Mouse (Mus musculus): ENCODE results near the gene Ccdc6. TPM values are rescaled to one million over a fixed set of nuclear protein-coding genes. Genes with fewer than 3 reads are reported as not detected.

Gene Ccdc6
- polyA plus RNA-seq (2021) = 35.3 TPM

DNA sequence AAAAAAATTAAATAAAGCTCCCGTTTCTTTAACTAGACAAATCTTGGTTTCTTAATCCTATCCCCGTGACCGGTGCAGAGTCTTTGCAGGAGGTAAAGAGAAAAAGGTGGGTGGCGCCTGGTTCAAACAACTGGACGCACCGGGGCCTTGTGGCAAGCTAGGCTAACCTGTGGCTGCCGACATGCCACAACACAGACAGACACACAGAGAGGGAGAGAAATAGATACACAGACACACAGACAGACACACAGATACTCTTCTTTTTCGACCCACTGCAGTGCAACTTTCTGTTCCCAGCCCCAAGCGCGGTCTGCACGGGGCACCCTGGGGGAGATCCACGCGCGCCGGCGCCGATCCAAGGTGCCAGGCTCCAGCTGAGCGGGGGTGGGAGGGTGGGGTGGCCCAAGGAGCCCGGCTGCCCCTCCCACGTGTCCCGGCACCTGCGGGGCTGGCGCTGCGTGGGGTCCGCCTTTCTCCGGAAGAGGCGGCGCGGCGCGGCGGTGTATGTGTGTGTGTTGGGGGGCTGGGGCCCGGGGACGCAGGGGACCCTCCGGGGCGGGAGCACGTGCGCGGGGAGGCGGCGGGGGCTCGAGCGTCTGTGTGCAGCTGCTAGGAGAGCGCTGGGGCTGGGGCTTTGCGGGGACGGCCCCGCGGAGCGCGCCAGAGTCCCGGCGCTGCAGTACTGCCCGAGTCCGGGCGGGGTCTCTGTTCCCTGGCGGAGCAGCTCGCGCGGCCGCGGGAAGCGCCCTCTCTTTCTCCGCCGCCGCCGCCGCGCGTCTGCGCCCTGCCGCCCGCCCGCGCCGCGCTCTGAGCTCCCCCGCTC, at the start of gene Ccdc6:
TSS of gene Ccdc6 (plus strand) at position 756 of the 823 bp plus-strand sequence.
- TF ChIP-seq CTCF (IDR thresholded peaks at IDR 0.05) = peak; percentile 98
- ATAC-seq = peak; percentile 74
- H3K27me3 ChIP-seq = no peaks in the 10 kb centered on the region
- POLR2A ChIA-PET = interaction anchor here (0.7 to 0.8 kb wide), 2 partner anchors 35 to 568 kb away, joined by 4 to 8 read pairs; no protein-coding TSS in a partner anchor
- CTCF ChIA-PET = interaction anchor here (1.0 to 2.0 kb wide), 3 partner anchors 68 to 90 kb away, joined by 3 to 6 read pairs (median 5); no protein-coding TSS in a partner anchor
- in situ Hi-C loops (cut with MboI; ENCODE audit: low pct_unique_long_range_greater_than_20kb) = no loop called here
- no peak for DNase-seq (ENCODE audit: low read depth, low spot score)

DNA sequence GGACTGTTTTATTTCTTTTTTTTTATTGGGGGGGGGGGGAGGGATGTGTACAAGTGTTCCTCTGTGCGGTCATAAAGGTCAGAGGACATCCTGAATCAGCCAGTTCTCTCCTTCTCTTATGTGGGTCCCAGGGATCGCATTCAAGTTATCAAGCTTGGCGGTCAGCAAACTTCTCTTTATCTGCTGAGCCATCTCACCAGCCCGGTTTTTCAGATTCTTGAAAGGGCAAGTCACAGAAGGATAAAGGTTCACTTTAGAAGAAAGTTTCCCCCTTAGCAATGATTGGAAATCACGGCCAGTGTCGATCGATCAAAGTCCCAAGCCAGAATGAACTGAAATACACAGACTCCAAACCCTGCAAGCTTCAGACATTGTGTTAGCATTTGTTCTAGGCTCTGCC, 47.1 kb upstream of the Ccdc6 start:
- ATAC-seq = no peak
- DNase-seq (ENCODE audit: low read depth, low spot score) = no peak
- POLR2A ChIA-PET = no interaction called here
- CTCF ChIA-PET = interaction anchor here (0.7 kb wide), 1 partner anchor 23 kb away, joined by 3 read pairs; no protein-coding TSS in a partner anchor
- H3K27me3 ChIP-seq = no peaks in the 10 kb centered on the region
- in situ Hi-C loops (cut with MboI; ENCODE audit: low pct_unique_long_range_greater_than_20kb) = no loop called here
- TF ChIP-seq CTCF (IDR thresholded peaks at IDR 0.05) = no peak

DNA sequence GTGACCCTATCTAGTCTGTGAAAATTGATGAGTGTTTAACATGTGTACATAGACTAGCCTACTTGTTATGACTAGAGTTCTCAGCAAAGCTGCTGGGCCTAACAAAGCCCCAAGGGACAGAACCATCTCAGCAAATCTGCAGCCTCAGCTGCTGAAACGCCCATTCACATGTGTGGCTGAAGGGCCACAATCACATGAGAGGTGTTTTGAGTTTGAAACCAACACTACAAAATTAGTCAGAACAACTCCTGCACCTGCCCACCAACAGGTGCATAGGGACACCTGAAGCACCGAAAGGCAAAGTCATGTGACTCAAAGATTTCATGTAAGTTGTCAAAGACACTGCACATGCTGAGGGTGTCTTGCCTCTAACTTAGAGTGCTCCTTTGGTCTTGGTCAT, 41.6 kb upstream of the Ccdc6 start:
- no peaks in the 10 kb centered on the region for H3K27me3 ChIP-seq
- ATAC-seq = no peak
- ChIA-PET POLR2A (interaction anchor here (0.6 kb wide), 1 partner anchor 28 kb away, joined by 3 read pairs; no protein-coding TSS in a partner anchor), CTCF (no interaction called here)
- TF ChIP-seq CTCF (IDR thresholded peaks at IDR 0.05) = no peak
- in situ Hi-C loops (cut with MboI; ENCODE audit: low pct_unique_long_range_greater_than_20kb) = no loop called here
- DNase-seq (ENCODE audit: low read depth, low spot score) = no peak

DNA sequence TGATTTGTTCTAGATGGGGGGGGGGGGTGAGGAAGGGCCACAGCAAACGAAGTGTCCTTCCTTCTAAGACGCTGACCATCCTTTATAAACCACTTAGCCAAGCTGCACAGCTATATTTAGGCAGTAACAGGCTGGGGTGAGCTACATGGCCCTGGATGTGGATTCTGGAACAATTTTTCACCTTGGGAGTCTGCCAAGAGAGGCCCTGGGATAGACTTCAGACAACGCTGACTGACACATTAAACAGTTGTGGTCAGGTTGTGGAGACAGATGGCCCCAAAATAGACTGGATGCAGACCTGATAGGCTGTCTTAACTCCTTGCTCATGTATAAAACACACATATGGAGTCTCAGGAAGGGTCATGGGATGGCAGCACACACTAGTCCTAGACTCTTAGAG, 39.9 kb upstream of the Ccdc6 start:
- DNase-seq (ENCODE audit: low read depth, low spot score) (no peak), ATAC-seq (no peak)
- ChIA-PET POLR2A (no interaction called here), CTCF (no interaction called here)
- in situ Hi-C loops (cut with MboI; ENCODE audit: low pct_unique_long_range_greater_than_20kb) = no loop called here
- H3K27me3 ChIP-seq = no peaks in the 10 kb centered on the region
- no peak for TF ChIP-seq CTCF (IDR thresholded peaks at IDR 0.05)

DNA sequence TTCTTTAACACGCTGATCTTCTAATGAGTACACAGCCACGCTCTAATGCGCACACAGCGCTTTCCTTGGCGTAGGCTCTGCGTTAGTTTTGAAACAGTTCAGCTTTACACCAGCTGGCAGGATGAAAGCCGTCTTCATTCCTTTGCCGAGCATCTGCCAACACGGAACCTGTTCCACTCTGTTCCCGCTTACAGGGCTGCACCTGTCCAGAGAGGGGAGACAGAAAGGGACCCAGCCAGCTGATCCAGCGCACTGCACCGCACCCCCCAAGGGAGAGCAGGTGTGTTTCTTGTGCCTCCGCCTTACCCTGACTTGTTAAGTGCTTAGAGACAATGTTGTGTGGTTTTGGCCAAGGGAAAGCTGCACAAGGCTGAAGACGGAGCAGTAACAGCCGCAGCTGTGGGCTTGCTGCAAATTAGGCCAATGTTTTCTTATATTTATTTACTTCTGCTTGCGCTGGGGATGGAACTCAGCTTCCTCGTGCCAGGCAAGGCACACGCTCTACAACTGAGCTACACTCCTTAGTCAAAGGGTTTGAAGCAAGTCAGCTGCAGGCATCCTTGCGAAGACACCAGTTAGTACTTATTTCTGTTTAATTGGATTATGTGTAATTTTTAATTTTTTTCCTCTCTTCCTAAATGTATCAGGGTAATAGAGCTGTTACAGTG, 36.8 kb upstream of the Ccdc6 start:
- ATAC-seq (no peak), DNase-seq (ENCODE audit: low read depth, low spot score) (no peak)
- ChIA-PET CTCF (interaction anchor here (1.4 kb wide), 1 partner anchor 33 kb away, joined by 3 read pairs; no protein-coding TSS in a partner anchor), POLR2A (no interaction called here)
- no peak for TF ChIP-seq CTCF (IDR thresholded peaks at IDR 0.05)
- in situ Hi-C loops (cut with MboI; ENCODE audit: low pct_unique_long_range_greater_than_20kb) = no loop called here
- H3K27me3 ChIP-seq = no peaks in the 10 kb centered on the region

DNA sequence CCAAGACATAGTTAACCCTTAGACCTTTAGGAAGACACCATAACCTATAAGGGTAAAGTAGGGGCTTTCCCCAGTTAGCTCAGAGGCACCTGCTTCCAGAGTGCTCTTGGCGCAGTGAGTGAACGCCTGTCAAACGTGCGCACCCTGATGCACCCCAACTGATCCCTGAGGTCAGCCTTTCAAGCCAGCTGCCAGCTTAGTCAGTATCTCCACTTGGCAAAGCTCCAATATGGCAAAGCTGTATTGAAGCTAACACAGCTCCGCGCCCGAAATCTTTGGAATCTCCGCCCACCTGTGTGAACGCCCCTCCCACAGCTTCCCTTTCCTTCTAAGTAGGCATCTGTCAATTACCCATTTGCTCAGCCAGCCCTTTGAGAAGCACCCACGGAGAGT, 36.2 kb upstream of the Ccdc6 start:
- no peaks in the 10 kb centered on the region for H3K27me3 ChIP-seq
- CTCF ChIA-PET = interaction anchor here (1.4 kb wide), 1 partner anchor 33 kb away, joined by 3 read pairs; no protein-coding TSS in a partner anchor
- POLR2A ChIA-PET = no interaction called here
- in situ Hi-C loops (cut with MboI; ENCODE audit: low pct_unique_long_range_greater_than_20kb) = no loop called here
- no peak for DNase-seq (ENCODE audit: low read depth, low spot score)
- no peak for TF ChIP-seq CTCF (IDR thresholded peaks at IDR 0.05)
- no peak for ATAC-seq

DNA sequence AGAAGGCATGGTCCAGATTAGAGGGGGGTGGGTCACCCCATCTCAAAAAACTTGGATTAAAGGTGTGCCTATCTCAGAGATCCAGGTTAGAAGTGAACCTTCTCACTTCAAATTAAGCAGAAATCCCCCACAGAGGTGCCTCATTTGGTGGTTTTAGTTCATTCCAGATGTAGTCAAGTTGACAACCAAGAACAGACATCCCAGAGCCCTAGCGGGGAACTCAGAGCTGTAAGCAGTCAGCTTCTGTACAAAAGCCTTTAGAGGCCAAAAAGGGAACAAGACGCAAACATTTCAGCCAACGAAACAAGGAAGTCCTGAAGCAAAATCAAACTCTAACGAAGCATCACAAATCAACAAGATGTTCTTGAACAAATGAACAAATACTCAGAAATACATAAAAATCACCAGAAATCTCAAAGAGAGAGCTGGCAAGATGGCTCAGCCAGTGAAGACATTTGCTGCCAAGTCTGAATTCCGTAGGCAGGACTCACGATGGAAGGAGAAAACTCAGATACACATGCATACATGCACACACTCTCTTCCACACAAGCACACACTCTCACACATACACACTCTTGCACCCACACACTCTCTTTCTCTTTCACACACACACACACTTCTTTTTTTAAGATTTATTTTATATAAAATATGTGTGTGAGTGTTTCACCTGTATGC, 32.9 kb upstream of the Ccdc6 start:
- TF ChIP-seq CTCF (IDR thresholded peaks at IDR 0.05) = no peak
- no peak for ATAC-seq
- no peak for DNase-seq (ENCODE audit: low read depth, low spot score)
- in situ Hi-C loops (cut with MboI; ENCODE audit: low pct_unique_long_range_greater_than_20kb) = no loop called here
- no peaks in the 10 kb centered on the region for H3K27me3 ChIP-seq
- ChIA-PET CTCF (interaction anchor here (1.4 kb wide), 1 partner anchor 31 kb away, joined by 4 read pairs; no protein-coding TSS in a partner anchor), POLR2A (no interaction called here)

DNA sequence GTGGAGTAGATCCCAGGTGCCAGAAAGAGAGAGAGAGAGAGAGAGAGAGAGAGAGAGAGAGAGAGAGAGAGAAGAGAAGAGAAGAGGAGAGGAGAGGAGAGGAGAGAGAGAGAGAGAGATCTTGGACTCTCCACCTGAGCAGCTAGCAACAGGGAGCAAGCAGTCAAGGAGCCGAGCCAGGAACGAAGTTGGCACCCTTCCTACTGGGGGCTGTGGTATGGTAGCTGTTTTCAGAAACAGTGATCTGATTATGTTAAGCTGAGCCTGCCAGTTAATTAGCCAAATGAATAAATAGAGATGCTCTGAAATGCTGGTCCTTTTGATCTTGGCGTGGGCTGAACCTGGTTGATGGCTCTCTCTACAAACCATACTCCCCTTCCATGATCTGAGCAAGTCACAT, 31.7 kb upstream of the Ccdc6 start:
- POLR2A ChIA-PET = no interaction called here
- no peak for TF ChIP-seq CTCF (IDR thresholded peaks at IDR 0.05)
- no peaks in the 10 kb centered on the region for H3K27me3 ChIP-seq
- DNase-seq (ENCODE audit: low read depth, low spot score) (no peak), ATAC-seq (no peak)
- in situ Hi-C loops (cut with MboI; ENCODE audit: low pct_unique_long_range_greater_than_20kb) = no loop called here
- CTCF ChIA-PET = no interaction called here

DNA sequence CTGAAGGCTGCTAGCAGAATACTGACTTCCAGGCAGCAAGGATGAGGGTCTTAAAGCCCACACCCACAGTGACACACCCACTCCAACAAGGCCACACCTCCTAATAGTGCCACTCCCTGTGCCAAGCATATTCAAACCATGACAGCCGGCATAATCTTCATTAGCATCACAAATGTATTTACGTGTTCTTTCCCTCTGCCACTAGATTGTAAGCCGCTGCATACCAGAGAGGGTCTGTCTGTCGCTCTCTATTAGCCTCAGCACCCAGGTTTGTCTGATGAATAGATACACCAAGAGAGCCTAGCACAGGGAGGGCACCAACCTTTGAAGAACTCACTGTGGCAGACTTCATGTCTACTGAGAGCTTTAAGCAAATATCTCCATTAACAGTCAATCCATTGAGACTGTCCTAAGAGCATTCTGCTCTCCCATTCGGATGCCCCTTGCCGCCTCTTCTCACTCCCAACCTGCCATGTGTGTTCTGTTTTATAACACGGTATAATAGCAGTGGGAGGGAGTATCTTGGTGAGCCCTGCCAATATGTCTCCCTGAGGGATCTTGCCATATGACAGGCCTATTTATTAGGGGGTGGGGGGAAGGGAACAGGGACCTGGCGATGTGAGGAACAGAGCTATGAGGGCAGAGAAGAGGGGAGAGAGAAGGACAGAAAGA, 30.3 kb upstream of the Ccdc6 start:
- ChIA-PET POLR2A (no interaction called here), CTCF (no interaction called here)
- DNase-seq (ENCODE audit: low read depth, low spot score) (no peak), ATAC-seq (no peak)
- H3K27me3 ChIP-seq = no peaks in the 10 kb centered on the region
- no peak for TF ChIP-seq CTCF (IDR thresholded peaks at IDR 0.05)
- in situ Hi-C loops (cut with MboI; ENCODE audit: low pct_unique_long_range_greater_than_20kb) = no loop called here

All from Patski (cell line).